Mouse (Mus musculus) forelimb bud, embryonic 11.5 days (tissue): ENCODE results near the gene Trim21.
A peak's percentile ranks its signal among the peaks of the same experiment; 100 is the strongest.

Experiments used
- DNase-seq: peaks from one replicate; pipeline ENCODE4 v3.0.0-alpha.2; 2012; ENCODE audit warnings: low read depth, low spot score

Trim21 gene

DNA sequence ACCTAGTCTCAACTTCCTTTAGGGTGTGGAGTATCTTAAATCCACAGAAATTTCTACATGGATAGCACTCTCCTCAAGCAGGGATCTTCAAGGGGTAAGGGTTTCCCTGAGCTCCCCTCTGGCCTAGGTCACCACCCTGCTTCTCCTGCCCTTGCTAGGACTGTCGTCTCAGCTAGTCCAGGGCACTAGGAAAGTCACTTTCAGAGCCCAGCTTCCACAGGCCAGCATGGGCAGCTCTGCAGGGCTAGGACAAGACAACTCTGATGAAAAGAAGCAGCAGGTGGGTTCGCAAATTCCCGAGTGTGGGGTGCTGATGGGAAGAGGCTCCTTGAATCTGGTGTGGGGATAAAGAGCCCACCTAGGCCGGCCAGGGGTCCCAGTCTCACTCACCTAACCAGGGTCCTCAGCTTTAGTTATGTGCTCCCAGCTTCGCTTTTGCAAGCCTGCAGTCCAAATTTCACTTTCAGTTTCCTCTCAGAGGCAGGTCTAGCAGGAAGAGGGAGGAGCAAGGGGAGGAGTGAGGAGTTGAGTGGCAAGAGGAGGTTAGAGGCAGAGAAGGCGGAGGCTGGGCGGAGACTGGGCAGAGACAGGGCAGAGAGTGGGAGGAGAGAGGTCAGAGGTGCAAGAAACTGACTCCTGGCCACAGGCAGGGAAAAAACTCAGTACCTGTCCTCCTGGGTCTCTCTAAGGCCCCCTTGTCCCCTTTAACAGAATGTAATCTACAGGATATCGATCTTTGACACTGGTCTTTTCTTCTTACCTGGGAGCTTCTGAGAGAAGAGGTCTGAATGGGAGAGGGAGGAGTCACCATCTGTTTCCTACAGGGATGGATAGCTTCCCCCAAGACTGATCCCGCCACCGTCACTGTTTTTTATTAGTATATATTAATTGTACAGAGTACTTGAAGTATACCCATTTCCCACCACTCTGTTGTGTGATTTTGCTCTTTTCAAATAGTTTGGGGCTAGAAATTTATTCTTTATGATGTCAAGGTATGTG is at the start of gene Trim21:
Gene Trim21 (minus strand): TSS at position 488 of the 999 bp plus-strand sequence.
- peak; percentile 64 for DNase-seq

DNA sequence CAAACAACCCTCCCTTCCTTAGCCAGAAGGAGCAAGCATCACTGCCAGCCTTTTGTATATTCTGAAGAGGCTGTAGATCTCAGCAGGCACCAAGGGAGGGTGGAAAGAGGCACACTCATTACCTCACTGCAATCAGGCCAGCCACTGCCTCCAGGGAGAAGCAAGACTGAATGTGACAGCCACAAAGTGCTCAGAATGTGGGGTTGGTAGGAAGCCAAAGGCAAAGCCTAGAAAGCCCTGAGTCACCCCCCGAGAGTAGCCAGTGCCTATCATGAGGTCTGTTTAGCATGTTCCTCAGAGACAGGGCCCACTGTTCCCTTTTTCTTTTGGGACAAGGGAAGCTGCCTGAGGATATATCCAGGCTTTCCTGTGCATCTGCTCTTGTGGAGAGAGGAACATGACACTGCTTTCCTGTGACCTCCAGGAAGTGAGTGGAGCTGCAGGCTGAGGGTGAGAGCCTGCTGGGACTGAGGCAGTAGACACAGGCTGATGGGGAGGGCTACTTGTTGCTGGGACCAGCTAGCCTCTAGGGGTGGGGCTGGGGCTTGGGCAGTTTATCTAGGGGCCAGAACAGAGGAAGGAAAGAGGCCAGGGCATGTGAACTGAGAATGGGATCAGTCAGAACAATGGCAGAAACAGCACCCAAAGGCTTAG is 32.2 kb upstream of the Trim21 start, which contains the start of gene Olfr552:
Gene Olfr552 (plus strand): TSS at position 393 of the 654 bp plus-strand sequence.
- DNase-seq = no peak

DNA sequence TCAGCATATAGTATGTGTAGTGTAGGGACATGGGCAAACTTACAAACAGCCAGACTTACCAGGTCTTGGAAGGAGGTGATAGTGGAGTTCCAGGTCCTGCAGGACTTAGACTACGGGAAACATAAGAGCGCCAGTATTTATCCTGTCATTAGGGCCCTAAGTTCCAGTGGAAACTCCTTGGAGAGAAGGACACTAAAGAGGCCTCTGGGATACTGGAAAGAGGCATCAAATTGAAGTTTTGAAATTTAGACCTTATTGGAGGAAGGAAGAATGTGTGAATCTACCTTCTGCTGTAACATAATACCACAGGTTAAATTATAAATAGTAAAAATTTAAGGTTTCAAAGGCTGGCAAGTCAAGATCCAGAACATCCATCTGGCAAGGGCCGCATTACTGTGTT is 26.5 kb upstream of the Trim21 start, which contains the start of gene Olfr551:
Gene Olfr551 (minus strand): TSS at position 101 of the 400 bp plus-strand sequence.
- no peak for DNase-seq

DNA sequence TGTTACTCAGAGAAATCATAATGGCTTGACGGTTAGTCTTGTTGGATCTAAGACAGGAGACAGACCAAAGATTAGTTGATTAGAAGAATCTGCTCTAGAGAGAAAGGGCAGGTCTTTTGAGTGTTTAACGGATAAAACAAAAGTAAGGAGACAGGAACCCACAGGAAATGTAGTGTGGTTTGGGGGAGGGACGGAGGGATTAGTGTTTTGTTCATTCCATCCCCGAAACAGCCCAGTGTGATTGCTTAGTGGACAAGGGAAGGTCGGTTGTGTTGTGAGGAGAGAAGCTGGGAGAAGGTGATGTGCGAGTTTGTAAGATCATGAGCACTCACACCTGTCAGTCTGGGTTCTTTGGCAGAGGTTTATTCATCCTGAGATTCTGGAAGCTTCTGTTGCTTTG is 10.7 kb upstream of the Trim21 start:
- no peak for DNase-seq

DNA sequence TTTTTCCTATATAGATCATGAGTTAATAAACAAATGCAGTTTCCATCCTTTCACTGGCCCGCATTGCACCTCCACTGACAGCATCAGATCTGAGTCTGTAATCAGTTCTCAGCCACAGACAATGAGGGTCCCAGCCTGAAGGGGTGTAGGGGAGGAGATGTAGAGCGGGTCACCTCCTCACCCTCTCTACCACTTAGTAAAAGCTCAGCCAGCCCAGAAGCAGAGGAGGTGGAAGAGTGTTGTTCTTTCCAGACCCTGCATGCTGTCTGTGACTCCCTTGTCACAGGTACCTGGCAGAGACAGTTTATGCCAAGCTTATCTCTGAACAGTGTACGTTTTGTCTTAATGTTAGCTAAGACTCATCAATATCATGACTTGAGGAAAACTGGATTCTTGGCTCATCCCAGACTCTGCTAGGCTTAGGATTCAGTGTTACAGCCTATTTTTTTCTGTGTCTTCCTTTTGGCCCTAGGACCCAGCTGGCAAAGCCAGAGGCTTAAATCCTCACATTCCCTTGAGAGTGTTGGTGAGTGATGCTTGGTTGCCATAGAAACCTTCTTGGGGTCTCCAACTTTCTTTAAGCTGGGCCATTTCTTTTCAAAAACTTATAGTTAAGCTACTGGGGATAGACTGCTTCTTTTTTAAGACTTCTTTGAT is 8.0 kb upstream of the Trim21 start:
- DNase-seq = no peak

DNA sequence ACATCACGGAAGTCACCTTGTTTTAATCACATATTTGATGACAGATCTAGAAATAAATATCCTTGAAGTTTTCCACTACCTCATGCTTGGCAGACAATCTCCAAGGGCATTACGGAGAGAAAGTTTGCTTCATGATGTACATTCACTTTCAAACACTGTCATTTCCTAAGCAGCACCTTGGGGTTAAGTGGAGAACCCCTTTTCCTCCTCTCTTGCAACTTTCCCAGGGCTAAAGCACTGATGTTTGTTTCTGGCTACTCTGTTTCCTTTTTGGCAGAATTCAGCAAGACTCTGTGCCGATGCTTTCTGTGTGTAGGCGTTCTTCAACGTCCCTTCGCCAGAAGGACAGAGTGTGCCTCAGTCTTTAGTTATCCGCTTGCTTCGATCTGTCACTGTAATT is 5.9 kb upstream of the Trim21 start, which contains the start of gene Olfr550:
Gene Olfr550 (plus strand): TSS at position 301 of the 400 bp plus-strand sequence.
- DNase-seq = no peak

DNA sequence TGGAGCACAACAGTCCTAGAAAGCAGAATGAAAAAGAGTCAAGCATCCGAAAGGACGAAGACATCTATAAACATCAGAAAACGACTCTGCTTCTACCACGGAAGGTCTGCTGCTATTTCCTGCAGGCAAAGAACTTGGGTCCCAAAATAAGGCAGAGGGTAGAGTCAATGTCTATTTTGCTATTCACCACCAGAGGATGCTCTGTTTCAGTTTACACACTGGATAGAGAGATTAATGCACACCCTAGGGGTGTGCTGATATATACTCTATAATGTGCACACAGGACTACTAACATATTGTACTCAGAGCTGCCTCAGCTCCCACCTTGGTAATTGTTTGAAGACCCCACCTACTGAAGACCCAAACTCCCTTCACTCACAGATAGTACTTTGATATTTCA is 933 bp upstream of the Trim21 start:
- no peak for DNase-seq

DNA sequence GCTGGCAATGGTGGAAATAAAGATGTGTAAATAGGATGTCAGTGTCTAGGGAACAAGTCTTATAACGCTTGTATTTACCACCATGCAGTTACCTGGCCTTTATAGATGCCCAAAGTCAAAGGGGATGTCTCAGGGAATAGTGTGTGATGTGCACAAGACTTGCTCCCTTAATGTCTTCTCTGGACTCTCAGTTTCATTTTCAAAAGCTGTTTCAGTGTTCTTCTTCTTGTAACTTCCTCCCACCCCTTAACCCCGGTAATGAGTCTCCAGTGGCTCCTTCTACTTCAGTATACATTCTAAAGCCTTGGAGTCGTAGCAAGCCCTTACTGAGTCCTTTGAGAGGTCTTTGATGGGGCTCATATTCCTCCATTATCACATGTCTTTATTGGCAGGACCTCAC is 12.0 kb downstream of the Trim21 start:
- no peak for DNase-seq

DNA sequence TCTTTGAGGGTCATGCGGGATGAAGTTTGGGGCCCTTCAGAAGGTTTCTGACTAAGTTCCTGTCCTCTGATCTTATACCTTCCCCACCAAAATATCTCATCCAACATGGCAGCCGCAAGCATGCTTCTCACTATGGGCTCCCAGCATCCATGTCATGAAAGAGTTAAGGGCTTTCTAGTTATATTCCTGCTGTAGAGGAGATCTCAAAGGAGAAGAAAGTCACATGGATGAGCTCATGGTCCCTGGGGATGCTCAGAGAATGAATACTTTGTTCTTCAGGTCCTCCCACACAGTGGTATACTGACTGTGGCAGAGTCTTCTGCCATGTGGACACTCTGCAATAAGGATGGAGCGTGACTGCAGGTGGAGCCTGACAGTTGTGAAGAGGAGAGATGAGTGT is 15.7 kb downstream of the Trim21 start, which contains the start of gene Olfr549:
Gene Olfr549 (plus strand): TSS at position 301 of the 400 bp plus-strand sequence.
- DNase-seq = no peak

DNA sequence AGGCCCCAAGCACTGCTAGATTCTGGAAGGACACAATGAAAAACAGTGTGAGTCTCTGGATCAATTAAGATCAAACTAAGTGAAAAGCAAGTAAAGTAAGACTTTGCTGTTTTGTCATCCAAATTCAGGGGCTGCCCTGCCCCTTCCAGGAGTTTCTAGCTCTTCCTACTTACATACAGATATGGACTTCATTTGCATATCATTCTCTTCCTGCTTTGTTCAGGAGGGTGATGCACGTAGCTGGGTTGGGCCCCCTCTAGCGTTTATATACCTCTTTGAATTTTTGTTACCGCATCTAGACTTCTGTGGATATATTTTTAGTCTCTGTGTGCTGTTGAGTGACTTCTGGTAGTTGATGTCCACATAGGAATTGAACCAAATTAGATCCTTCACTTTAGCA is 24.0 kb downstream of the Trim21 start:
- no peak for DNase-seq

DNA sequence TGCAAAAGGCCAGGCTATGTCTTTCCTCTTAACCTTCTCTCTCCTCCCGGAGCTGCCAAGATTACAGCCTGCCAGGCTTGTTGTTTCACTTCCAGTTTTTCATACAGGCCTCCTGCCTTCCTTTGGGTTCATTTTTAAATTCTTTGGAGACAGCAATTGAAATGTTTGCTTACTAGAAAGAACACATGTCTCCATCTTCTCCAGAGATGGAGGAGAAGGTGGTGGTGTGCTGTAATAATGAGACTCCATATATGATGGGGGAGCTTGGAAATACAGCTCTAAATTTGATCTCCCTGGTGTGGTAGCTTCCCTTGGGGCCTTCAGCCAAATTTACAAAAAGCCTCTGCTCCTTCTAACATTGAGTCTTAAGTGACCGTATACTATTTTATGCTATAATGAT is 24.7 kb downstream of the Trim21 start, which contains the start of gene Olfr548-ps1:
Gene Olfr548-ps1 (plus strand): TSS at position 301 of the 400 bp plus-strand sequence.
- DNase-seq = no peak

DNA sequence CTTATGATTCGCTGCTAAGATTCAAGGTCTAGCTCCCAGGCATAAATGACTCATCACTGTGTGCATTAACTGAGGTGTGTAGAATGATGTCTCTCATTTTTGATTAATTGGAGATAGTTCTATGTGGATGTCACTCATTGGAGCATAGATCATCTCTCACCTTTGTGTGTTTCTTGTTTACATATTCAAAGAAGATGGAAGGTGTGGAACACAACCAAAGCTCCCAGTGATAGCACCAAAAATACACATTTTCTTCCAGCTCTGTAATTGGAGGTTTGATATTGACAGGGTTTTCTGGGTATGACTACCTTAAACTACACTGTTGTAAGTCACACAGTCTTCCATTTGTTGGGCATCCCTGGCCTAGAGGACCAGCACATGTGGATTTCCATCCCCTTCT is 30.8 kb downstream of the Trim21 start, which contains the start of gene Olfr547:
Gene Olfr547 (plus strand): TSS at position 301 of the 400 bp plus-strand sequence.
- DNase-seq = no peak

DNA sequence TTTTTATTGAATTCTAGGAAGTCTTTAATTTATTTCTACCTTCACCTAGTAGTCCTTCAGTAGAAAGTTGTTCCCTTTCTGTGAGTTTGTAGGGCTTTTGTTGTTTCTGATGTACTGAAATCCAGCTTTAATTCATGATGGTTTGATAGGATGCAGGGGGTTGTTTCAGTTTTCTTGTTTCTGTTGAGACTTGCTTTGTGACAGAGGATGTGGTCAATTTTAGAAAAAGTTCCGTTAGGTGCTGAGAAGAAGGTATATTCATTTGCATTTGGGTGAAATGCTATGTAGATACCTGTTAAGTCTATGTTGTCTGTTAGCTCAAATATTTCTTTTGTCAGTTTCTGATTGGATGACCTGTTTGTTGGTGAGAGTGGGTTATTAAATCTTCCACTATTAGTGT is 36.2 kb downstream of the Trim21 start:
- DNase-seq = no peak

DNA sequence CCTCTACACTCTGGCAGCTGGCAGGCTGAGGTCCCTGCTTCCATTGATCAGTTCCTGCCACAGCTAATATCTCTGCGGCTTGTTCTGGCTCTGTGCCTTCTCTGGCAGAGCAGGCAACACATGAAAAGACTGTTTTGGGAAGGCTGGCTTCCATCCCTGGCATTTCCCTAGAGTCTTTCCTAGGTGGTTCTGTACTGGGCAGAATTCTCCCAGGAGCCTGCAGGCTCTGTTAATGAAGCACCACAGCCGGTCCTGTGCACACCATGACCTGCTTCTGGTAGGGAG is 48.3 kb downstream of the Trim21 start:
- no peak for DNase-seq

DNA sequence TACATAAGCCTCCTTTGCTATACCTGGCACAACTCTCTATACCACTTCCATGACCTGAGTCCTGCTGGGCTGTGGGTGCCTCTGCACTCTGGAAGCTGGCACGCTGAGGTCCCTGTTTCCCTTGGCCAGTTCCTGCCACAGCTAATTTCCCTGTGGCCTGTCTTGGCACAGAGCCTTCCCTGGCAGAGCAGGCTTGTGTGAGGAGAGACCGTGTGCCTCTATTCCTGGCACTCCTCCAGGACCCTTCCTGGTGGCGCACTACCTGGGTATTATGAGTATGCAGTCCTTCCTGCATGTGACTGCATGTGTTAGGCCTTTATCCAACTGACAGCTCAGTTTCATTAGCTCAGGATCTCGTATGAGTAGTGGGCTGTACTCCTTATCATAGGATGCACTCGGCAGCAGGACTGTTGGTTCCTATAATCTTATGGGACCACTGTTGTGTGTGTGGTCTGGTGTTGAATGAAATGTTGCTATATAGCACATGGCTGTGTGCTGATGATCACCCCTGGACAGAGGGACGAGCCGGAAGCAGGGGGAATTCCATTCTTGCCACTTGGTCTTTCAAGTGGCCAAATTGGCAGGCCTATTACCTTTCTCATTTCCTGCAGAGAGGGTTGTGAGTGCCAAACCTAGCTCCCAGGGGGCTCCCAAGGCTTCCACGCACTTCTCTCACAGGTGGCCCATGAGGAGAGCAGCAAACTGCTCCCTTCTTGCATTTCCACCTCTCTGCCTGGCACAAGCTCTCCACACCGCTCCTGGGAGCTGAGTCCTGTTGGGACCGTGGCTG is 48.8 kb downstream of the Trim21 start:
- no peak for DNase-seq

DNA sequence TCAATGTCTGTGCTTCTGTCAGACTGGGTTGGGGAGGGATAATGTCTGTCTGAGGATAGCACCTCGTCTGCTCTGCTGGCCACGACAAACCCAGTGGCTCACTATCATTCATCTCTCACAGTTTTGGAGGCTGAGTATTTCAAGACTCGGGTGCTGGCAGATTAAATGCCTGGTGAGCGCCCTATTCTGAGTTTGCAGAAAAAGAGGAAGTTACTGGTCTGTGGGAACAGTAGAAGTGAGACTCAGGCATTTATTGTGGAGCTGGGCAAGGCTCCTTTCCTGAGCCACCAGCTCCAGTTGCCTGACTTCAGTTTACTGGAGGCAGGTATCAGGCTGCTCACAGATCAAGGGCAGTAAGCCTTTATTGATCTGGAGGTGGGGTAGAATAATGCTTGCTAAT is 51.1 kb downstream of the Trim21 start:
- DNase-seq = no peak

DNA sequence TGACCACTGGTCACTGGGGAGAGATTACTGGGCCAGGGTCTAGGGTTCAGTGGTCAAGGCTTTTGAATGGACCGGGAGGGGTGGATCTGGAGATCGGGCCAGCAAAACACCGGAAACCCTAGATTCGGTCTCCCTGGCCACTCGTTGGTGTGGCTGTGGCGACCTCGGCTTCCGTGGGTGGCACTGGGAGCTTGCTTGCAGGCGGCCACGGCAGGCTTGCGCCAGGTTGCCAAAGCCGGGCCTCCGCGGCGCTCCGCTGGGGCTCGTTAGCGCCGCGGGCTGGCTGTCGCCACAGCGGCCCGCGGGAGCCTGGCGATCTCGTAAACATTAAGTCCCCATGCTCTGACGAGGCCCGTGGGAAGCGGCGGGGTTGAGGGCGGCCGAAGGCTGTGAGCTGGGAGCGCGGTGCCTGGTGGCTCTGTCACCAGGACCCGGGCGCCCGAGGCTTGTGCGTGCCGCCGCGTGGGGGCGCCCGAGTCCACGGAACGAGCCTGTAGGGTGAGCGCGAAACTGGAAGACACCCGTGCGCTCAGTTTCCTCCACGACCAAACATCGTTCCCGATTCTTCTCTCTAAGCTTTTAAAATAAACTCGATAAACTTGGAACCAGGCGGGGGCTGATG is 52.4 kb downstream of the Trim21 start:
- peak; percentile 78 for DNase-seq

DNA sequence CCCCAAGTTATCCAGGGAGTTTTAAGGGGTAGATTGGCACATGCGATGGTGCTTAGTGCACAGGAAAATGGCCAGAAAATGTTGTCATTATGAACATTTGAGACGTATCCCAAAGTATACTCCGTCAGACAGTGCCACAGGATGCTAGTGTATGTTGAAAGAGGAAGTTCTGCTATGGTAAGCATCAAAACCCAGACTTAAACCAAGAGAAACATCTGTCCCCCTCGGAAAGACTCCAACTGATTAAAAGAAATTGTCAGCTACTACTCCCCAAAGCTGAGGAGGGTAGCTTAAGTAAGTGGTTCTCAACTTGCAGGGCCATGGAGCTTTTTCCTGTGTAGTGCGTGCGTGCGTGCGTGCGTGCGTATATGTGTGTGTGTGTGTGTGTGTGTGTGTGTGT is 53.4 kb downstream of the Trim21 start:
- DNase-seq = no peak

DNA sequence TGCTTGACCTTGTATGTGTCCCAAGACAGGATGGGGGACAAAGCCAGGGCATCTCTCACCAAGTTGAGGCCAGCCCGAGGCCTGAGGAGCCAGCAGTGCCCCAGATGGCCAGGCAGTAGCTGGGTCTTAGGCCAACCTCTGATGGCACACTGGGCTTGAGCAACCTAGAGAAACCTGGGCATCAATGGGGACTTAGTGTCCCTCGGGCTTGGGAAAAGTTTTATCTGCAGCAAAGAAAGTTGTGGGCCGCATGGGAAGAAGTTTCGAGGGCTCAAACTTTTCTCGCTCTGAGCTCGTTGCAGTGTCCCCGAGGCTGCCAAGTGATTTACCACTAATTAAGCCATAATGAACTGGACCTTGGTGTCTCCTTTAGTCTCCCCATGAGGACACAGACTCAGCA is 55.6 kb downstream of the Trim21 start:
- DNase-seq = no peak

DNA sequence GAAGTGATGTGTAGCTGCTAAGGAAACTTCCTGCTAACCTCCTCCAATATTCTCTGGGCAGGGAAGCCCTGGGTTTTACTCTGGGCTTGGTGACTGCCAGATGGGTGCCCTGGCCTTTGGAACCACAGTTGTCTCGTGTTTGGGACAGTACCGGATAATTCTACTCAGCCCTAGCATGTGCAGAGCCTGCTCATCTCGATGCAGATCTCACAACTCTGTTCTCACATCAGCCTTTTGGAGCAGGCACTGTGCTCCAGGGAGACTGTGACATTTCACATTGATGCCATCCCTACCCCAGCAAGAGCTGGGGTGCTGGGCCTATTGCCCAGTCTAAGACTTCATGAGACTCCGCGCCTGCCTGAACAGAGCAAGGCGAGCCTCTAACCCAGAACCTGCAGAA is 56.6 kb downstream of the Trim21 start:
- no peak for DNase-seq

DNA sequence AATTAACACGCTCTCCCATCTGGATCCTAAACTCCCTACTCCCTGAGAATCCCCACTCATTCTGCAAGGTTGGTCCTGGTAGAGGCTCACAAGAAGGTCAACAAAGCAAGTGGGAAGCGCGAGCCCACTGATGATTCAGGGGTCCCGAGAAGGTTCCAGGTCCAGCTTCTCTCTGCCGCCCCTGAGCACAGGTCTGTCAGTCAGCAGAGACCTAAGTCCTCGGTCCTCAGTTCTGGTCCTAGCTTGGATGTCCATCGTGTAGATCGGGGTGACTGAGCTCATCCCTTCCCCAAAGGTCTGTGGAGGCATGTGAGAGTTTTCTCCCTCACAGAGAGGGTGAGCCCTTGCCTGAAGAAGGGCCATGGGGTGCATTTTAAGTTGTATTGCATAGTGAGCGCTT is 57.2 kb downstream of the Trim21 start:
- DNase-seq = no peak
